Mouse (Mus musculus) thymus, adult 2 months (tissue): ENCODE data around the gene B4galt3. TPM values are rescaled to one million over a fixed set of nuclear protein-coding genes. Genes with fewer than 3 reads are reported as not detected.

Experiments used
- DNase-seq: peaks from one replicate; pipeline ENCODE4 v3.0.0; 2021
- H3K27ac ChIP-seq: fragments of 200-500 bp; 2 replicates; pipeline ENCODE4 v1.5.1; 2012; ENCODE audit warnings: low read length, control low read depth; ENCODE audit not compliant: control insufficient read depth, insufficient read depth
- H3K27me3 ChIP-seq: fragments of 200-500 bp; 2 replicates; pipeline ENCODE4 v1.6.1; 2012; ENCODE audit warnings: mild to moderate bottlenecking, low read length, moderate library complexity, mixed read lengths; ENCODE audit not compliant: control insufficient read depth, insufficient read depth
- H3K36me3 ChIP-seq: fragments of 200-500 bp; 2 replicates; pipeline ENCODE4 v1.6.1; 2012; ENCODE audit warnings: mild to moderate bottlenecking, low read length, moderate library complexity; ENCODE audit not compliant: control insufficient read depth, insufficient read depth
- H3K4me1 ChIP-seq: fragments of 200-500 bp; replicated peaks from 2 replicates; pipeline ENCODE4 v1.6.1; 2012; ENCODE audit warnings: low read length; ENCODE audit not compliant: control insufficient read depth, insufficient read depth
- H3K4me3 ChIP-seq: fragments of 200-500 bp; 2 replicates; pipeline ENCODE4 v1.5.1; 2012; ENCODE audit warnings: mild to moderate bottlenecking, low read length, control low read depth, moderate library complexity; ENCODE audit not compliant: control insufficient read depth, insufficient read depth
- CTCF ChIP-seq: fragments of 200-500 bp; IDR thresholded peaks from 2 replicates; pipeline ENCODE4 v1.5.1; 2012; ENCODE audit warnings: mild to moderate bottlenecking, control low read depth, low read length, moderate library complexity, borderline replicate concordance; ENCODE audit not compliant: control insufficient read depth, poor library complexity, insufficient read depth; ENCODE audit errors: extremely low read depth
- POLR2A ChIP-seq: fragments of 200-500 bp; IDR thresholded peaks from 2 replicates; pipeline ENCODE4 v1.6.1; 2012; ENCODE audit warnings: mild to moderate bottlenecking, low read length, control low read depth, moderate library complexity; ENCODE audit not compliant: control insufficient read depth, poor library complexity, insufficient read depth; ENCODE audit errors: extremely low read depth
- WGBS: fragments of 180-500 bp; shearing (Covaris S2); methylation state at CpG from one replicate; pipeline ENCODE4 v1.1.7; 2018; 5-methylcytosine and 5-hydroxymethylcytosine counted together
- polyA plus RNA-seq: library from polyadenylated mRNA; depleted of rRNA; stranded (reverse); fragments of >200 nt; gene quantifications from 2 replicates; pipeline ENCODE4 v1.2.3, GENCODE M21; 2012; rRNA removed

Gene B4galt3
- polyA plus RNA-seq: 97.0 and 98.9 TPM in 2 replicates

DNA sequence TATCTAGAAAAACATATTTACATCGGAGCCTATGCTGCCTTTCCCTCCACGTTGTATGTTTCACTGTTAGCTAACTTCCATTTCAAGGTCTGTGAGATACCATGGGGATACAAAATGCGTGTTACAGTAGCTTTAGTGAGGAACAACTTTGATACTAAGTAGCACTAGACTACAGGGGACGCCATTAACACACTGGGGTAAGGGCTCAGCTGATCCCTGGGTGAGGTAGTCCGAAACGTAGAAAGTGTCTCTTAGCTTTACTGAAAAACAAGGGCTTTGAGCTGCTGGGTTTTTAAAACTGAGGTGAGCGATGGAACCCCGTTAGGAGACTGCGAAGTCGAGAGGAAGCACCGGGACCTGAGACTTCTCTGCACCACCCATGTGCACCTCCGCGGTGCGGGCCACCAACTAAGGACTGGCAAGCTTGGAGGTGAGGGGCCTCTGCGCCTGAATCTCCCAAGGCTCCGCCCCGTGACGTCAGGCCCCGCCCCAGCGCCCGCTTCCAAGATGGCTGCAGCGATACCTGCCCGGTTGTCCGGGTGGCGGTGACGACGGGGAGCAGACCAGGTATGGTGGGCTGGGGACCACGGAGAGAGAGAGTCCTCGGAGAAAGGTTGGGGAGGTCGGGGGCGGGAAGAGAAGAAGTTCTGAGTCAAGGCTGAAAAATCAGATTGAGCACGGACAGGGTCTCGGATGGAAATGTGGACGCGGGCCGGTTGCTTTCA, at the start of gene B4galt3:
Gene B4galt3, plus strand, starts transcription at position 481 of the 725 bp plus-strand sequence.
- WGBS: 6% methylated on average over 36 of the region's 36 CpGs
- TF ChIP-seq POLR2A: peak; percentile 96
- peak; percentile 37; the same call in 1 of the 2 replicates for TF ChIP-seq CTCF
- H3K4me3 ChIP-seq: peak within 1 kb of the TSS; percentile 71
- peaks cover 13% of the 10 kb centered on the region for H3K4me1 ChIP-seq
- DNase-seq: peak; percentile 99
- H3K27ac ChIP-seq: no peak within 1 kb of the TSS
- no peaks in the 10 kb centered on the region for H3K27me3 ChIP-seq
- peaks cover 13% of the 10 kb centered on the region for H3K36me3 ChIP-seq

DNA sequence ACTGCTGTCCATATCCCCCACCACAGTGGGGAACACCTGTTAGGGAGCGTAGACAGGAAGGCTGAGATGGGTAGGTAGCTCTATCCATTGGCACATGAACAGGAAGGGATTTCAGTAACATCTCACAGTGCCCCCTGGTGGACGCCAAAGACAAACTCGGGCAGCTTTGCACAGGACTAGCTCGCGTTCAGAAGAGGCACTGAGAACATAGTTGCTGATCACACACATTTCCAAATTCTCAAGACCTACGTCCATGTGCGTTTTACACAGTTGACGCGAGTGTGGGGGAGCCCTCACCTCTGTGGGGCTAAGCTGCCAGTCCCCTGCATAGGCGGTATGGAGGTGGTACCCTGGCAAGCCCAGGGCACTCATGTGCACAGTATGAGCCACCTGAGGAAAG, 49.3 kb upstream of the B4galt3 start:
- peak; percentile 77 for DNase-seq
- no peaks in the 10 kb centered on the region for H3K27me3 ChIP-seq
- H3K36me3 ChIP-seq: no peaks in the 10 kb centered on the region
- H3K4me3 ChIP-seq: no peak overlapping the region
- TF ChIP-seq CTCF (peak; percentile 65; the same call in 1 of the 2 replicates), POLR2A (no peak)
- peaks cover 13% of the 10 kb centered on the region for H3K4me1 ChIP-seq
- 18% methylated on average over 10 of the region's 10 CpGs for WGBS
- no peak overlapping the region for H3K27ac ChIP-seq

DNA sequence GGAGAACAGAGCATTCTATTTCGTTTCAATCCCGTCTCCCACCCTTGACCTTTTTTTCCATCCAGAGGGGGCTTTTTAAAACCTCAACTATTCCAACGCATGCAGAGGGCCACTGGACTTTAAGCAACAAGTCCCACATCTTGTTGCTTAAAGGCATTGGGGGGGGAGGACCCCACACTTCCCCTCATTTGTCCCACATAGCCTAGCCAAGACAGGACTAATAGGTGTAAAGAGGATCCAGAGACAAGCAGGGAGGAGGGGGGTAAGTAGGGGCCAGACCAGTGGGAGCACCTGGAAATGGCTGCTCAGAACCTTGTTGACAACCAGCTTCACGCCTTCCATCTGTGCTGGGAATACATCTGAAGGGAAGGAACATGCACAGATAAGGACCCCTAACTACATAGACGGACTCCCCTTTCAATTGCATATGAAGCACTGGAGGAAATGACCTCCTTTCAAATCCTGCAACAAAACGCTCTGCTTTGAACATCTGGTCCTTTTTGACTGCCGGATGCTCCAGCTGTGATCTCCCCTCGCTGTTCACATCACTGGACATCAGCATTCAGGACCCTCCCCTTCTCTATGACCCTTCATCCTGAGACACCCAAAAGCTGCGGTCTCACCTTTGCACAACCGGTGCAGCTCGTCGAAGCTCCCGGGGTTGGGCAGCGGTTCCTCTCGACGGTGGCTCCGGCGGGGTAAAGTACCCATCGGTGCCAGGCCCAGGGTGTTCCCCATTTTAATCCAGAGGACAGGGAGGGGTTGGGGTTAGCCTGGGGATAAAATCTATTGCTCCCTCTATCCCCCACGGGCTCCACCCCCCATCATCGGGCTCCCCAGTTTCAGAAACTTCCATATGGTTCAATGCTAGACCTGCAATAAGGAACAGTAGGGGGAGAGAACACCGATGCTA, 48.6 kb upstream of the B4galt3 start:
- DNase-seq: peak; percentile 10
- Histone ChIP-seq H3K27me3 (no peaks in the 10 kb centered on the region), H3K27ac (no peak overlapping the region), H3K4me1 (peaks cover 13% of the 10 kb centered on the region), H3K36me3 (no peaks in the 10 kb centered on the region), H3K4me3 (peak overlapping the region; percentile 67)
- TF ChIP-seq POLR2A (no peak), CTCF (no peak)
- WGBS: 13% methylated on average over 22 of the region's 22 CpGs

DNA sequence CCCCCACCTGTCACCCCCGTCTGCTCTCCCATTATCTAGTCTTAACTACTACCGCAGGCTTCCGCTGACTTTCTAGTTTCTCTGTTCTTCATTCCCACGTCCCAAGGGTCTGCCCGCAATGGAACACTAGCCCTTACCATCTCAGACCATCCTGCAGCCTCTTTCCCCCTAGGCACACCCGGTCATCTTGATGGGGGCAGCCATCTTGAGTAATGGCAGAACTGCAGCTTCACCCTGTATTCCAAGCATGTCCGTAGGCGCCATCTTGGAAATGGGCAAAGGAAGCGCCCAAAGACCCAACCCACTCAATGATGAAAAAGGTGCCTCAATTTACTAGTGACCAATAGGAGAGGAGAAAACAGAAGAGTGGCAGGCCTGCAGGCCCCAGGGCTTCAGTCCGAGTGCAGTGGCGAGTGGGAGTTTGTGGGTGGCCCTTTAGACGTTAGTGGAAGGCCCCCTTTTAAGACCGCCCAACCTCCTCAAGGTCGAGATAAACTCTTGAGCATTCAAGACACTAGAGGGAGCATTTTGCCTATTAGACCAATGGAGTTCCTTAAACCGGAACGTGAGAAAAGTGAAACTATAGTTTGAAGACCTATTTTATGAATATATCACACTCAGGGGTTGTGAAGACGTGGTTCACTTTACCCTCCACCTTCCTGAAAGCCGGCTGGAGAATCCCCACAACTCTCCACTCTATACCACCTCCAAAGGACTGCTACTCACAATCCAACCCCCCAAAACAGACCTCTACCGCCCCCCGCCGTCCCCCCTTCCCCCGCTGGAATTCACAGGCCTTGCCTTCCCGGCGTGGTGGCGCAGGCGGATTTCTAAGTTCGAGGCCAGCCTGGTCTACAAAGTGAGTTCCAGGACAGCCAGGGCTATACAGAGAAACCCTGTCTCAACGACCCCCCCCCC, 47.6 kb upstream of the B4galt3 start, which contains the start of gene Tomm40l:
Gene Tomm40l, minus strand, starts transcription at position 277 of the 918 bp plus-strand sequence.
- TF ChIP-seq CTCF (peak; percentile 44; the same call in 1 of the 2 replicates), POLR2A (peak; percentile 54)
- Histone ChIP-seq H3K36me3 (no peaks in the 10 kb centered on the region), H3K4me3 (peak within 1 kb of the TSS; percentile 67), H3K27me3 (no peaks in the 10 kb centered on the region), H3K4me1 (peaks cover 13% of the 10 kb centered on the region), H3K27ac (peak within 1 kb of the TSS; percentile 66; the same call in 1 of the 2 replicates)
- 4% methylated on average over 28 of the region's 28 CpGs for WGBS
- peak; percentile 86 for DNase-seq

DNA sequence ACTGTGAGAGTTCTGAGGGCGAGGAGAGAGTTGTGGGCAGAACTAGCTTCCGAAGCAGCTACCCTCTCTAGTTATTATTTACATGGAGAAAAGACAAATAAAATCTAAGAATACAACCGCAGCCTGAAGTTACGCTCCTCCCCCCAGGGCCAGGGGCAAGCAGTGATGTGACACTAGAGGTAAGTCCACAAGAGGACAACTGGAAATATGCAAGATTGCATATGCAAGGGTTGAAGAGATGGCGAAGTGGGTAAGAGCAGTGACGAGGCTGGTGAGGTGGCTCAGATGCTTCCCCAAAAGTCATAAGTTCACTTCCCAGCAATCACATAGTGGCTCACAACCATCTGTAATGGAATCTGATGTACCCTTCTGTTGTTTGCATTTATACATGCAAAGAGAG, 47.0 kb upstream of the B4galt3 start:
- Histone ChIP-seq H3K27me3 (no peaks in the 10 kb centered on the region), H3K4me1 (peaks cover 13% of the 10 kb centered on the region), H3K36me3 (no peaks in the 10 kb centered on the region), H3K4me3 (peak overlapping the region; percentile 67), H3K27ac (peak overlapping the region; percentile 66; the same call in 1 of the 2 replicates)
- WGBS: 83% methylated on average over 6 of the region's 6 CpGs
- no peak for DNase-seq
- TF ChIP-seq CTCF: no peak
- no peak for TF ChIP-seq POLR2A

DNA sequence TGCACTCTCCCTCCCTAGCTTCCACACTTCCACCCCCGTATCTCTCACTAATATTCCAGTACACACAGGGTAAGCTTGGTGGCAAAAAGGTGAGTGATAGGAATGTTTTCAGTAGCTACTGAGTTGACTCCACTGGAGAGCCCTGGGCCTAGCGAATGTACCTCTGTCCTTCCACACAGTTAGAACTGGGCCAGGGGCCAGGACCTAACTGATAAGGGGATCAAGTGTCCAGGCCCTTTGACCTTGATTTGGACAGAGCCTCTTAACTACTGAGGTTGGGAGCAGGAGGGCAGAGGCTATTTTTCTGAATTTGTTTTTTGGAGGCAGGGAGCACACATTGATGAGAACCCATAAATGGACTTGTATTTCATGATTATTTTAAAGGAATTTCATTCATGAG, 46.3 kb upstream of the B4galt3 start:
- Histone ChIP-seq H3K4me3 (no peak overlapping the region), H3K27ac (no peak overlapping the region), H3K4me1 (peaks cover 13% of the 10 kb centered on the region), H3K27me3 (no peaks in the 10 kb centered on the region), H3K36me3 (no peaks in the 10 kb centered on the region)
- WGBS: 100% methylated on average over 2 of the region's 2 CpGs
- TF ChIP-seq POLR2A (no peak), CTCF (no peak)
- DNase-seq: no peak
